Mouse (Mus musculus) inflammation-experienced regulatory T-cells, adult 16 weeks (primary cell): ENCODE measurements around the gene Wdr3. TPM values are rescaled to one million over a fixed set of nuclear protein-coding genes. Genes with fewer than 3 reads are reported as not detected.

Experiments
- polyA plus RNA-seq: library from polyadenylated mRNA; unstranded; fragments of 100-300 nt; shearing (Covaris generic); gene quantifications from one replicate; pipeline ENCODE4 v1.2.1, GENCODE M21; 2017

Wdr3 gene
- 89.5 TPM for polyA plus RNA-seq

GRCm38 (mm10) chr3:100162315-100163105, at the start of gene Wdr3, which contains the start of gene Gdap2:
TSS of gene Wdr3 (minus strand) at chr3:100162407.
TSS of gene Gdap2 (plus strand) at chr3:100162381.

Other genes with a start within 250 kb of the Wdr3 start
- 37.0 TPM for gene Gdap2, start within 50 bp of the Wdr3 start, polyA plus RNA-seq